Mouse (Mus musculus): ENCODE results near the gene Wbp2. TPM values are rescaled to one million over a fixed set of nuclear protein-coding genes. Genes with fewer than 3 reads are reported as not detected.

The Wbp2 gene
- total RNA-seq, 2 experiments from 2014 or later = 287 to 295 TPM

DNA sequence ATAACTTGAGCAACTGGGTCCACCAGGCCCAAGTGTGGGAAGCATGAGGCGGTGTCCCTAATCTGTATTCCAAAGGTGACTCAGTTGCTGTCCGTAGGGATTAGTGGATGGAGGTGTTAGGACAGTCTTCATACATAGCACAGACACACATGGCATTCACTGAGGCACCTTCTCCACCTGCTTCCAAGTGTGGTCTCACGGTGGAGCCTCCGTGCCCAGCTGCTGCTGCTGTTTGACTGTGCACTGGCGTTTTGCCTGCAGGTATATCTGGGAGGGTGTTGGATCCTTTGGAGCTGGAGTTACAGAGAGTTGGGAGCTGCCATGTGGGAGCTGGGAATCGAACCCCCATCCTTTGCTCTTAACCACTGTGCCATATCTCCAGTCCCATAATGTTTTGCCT, 52.2 kb downstream of the Wbp2 start:
- DNase-seq (ENCODE audit: low spot score in 2 of 2) = no peak

DNA sequence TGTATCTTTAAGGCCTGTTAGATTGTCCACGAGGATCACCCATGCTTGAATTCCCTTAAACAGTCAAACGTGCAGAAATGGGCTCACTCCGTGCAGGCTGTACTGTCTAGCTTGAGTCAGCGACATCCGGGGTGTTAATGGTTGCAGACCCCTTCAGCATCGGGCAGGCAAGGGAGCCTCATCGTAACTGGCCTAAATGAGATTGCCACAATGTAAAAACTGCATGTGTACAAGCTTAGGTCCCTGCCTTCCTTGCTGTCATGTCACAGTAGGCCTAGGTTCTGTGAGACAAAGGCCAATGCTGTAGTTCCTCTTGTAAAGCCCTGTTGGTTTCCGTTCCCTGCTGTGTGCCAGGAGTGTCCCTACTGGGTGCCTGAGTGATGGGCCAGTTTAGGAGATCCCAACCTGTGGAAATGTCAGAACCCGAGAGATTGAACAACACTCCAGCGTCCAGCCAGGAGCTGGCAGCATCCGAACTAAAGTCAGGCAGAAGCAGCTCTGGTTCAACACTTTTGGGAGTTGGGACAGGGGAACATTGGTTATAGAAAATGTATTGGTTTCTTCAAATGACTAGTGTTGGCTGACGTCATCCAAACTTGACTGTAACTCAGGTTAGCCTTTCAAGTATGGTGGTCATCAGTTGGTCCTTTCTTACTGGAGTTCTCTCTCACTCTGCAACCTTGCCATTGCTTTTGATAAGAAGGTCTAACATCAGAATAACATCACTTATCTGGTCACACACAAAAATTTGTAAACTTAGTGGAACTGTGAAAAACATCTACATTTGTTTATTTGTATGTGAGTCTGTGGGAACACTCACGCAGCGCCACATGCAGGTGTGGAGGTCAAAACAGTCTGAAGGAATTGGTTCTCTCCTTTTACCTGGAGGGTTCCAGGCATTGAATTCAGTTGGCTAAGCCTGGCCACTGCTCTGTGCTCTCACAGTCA, 55.6 kb downstream of the Wbp2 start:
- no peak for DNase-seq (ENCODE audit: low spot score in 2 of 2)

DNA sequence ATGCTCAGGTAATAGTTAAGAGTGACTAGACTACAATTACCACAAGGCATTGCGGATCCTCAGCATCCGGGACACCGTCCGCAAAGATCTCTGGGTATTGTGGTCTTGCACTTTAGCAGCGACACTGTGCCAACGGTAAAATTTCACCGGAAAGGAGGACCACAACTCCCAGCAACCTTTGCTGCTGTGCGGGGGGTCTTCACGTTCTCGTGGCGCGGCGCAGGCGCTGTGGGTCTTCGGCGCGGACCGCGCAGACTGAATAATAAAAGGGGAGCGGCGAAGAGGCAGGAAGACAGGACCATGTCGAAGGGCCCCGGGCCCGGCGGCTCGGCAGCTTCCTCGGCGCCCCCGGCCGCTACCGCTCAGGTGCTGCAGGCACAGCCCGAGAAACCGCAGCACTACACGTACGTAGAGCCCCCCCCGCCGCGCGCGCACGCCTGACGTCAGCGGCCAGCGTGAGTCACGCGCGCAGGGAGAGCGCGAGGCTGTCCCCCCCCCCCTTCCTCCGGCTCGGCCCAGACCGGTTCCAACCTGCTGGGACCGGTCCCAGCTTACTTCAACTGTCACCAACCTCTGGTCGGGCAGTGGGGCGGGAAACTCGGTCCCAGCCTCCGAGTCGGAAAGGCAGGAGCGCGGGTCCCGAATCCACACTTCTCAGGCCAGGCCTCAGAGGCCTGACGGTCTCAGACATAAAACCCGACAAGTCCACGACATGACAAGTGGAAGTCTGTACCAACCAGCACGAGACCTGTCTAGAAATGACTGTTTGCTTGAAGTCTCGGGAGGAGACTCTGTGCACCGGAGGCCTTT, 56.5 kb downstream of the Wbp2 start, which contains the start of gene Unk:
Gene Unk, plus strand, starts transcription at position 235 of the 810 bp plus-strand sequence.
- DNase-seq (ENCODE audit: low spot score in 2 of 2) = peak; percentile 98 to 99

DNA sequence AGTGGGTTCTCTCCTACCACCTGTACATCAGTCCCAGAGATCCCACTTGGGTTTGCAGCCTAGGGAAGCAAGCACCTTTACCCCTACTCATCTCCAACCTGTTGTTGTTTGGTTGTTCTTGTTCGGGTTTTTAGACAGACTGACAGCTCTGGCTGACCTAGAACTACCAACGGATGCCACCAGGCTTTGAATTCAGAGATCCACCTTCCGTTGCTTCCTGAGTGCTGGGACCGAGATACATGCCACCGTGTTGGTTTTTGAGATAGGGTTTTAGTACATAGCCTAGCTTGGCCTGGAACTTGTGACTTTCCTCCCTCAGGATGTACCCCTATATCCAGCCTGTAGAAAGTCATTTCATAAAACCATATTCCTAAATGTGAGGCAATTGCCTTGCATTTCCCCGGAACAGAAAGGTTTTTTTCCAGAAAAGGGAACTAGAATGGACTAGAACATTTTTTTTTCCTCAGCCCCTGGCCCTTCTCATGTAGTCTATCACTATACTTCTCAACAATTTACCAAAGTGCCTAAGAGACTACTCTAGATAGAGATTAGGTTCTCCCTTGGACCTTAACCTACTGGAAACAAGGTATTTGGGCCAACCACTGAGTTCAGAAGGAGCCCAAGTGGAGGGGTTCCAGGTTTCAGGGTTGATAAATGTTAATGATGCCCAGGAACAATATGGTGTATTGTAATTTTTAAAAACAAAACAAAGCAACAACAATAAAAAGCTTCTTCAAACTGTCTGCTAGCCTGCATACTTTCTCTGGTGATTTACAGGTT, 57.5 kb downstream of the Wbp2 start:
- DNase-seq (ENCODE audit: low spot score in 2 of 2) = no peak

Other genes starting within 250 kb of the Wbp2 start
- under 1 TPM; 0.35 to 0.36 TPM for gene Myo15b, start 228.6 kb downstream of the Wbp2 start, total RNA-seq (2021)
- gene Smim5, start 187.0 kb downstream of the Wbp2 start, total RNA-seq (2021) = 1 to 10 TPM in 1 of 2 experiments, under 1 TPM in 1; 0.67 to 2.0 TPM
- gene Smim6, start 175.0 kb downstream of the Wbp2 start, total RNA-seq (2021) = not detected
- gene Sap30bp, start 153.7 kb downstream of the Wbp2 start, total RNA-seq (2021) = 10 to 100 TPM; 39.2 to 50.4 TPM
- gene Recql5, start 153.5 kb downstream of the Wbp2 start, total RNA-seq (2021) = 10 to 100 TPM; 23.2 to 25.7 TPM
- gene Itgb4, start 112.3 kb downstream of the Wbp2 start, total RNA-seq (2021) = 1 to 10 TPM; 1.4 to 2.2 TPM
- gene Galk1, start 74.3 kb downstream of the Wbp2 start, total RNA-seq (2021) = 10 to 100 TPM; 14.6 to 16.9 TPM
- 100 to 1,000 TPM; 338 to 355 TPM for gene H3f3b, start 59.0 kb downstream of the Wbp2 start, total RNA-seq (2021)
- 10 to 100 TPM; 22.0 to 25.3 TPM for gene Unk, start 56.7 kb downstream of the Wbp2 start, total RNA-seq (2021)
- gene Unc13d, start 9.0 kb downstream of the Wbp2 start, total RNA-seq (2021) = 1 to 10 TPM; 1.3 to 2.1 TPM
- gene Trim47, start 40.2 kb upstream of the Wbp2 start, total RNA-seq (2021) = 1 to 10 TPM; 5.7 to 7.8 TPM
- gene Trim65, start 44.1 kb upstream of the Wbp2 start, total RNA-seq (2021) = 1 to 10 TPM; 6.0 to 6.6 TPM
- gene Mrpl38, start 51.9 kb upstream of the Wbp2 start, total RNA-seq (2021) = 10 to 100 TPM; 55.3 to 63.7 TPM
- 100 to 1,000 TPM in 1 of 2 experiments, 10 to 100 TPM in 1; 87.9 to 102 TPM for gene Fbf1, start 81.2 kb upstream of the Wbp2 start, total RNA-seq (2021)
- gene Ten1, start 111.9 kb upstream of the Wbp2 start, total RNA-seq (2021) = 10 to 100 TPM; 42.9 to 53.7 TPM
- 100 to 1,000 TPM; 123 to 125 TPM for gene Acox1, start 112.0 kb upstream of the Wbp2 start, total RNA-seq (2021)
- gene Evpl, start 151.1 kb upstream of the Wbp2 start, total RNA-seq (2021) = under 1 TPM; 0.44 to 0.72 TPM
- gene Srp68, start 187.2 kb upstream of the Wbp2 start, total RNA-seq (2021) = 10 to 100 TPM; 52.0 to 55.7 TPM
- gene Galr2, start 193.9 kb upstream of the Wbp2 start, total RNA-seq (2021) = not detected
- 10 to 100 TPM; 76.5 to 77.8 TPM for gene Exoc7, start 220.2 kb upstream of the Wbp2 start, total RNA-seq (2021)
- 10 to 100 TPM in 1 of 2 experiments, 1 to 10 TPM in 1; 6.9 to 13.4 TPM for gene Foxj1, start 248.4 kb upstream of the Wbp2 start, total RNA-seq (2021)